Mouse (Mus musculus): ENCODE data around the gene Ptger3.

DNA sequence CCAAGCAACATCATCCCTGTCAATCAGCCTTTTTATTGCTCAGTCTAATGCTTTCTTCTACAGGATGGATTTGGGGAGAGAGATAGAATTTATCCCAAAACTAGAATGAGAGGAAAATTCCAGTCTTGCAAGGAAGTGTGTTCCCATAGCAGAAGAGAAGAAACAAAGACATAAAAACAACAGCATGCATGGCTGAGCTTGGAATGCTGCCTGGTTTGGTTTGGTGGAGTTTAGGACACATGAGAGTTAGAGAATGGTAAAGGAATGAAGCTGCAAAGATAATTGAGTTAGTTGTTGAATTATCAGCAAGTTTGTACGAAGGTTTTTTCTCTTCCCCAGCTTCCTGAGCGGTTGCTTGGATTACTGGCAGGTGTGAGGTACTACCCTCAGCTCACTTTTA lies 99.5 kb downstream of the Ptger3 start:
- TF ChIP-seq CTCF (IDR thresholded peaks at IDR 0.05; ENCODE audit: low read depth) (no peak), EP300 (IDR thresholded peaks at IDR 0.05; ENCODE audit: low read depth) (no peak)
